Mouse (Mus musculus) bone marrow macrophage, adult 2 months (primary cell): ENCODE measurements around the gene Sh3yl1.

Experiments
- CTCF ChIP-seq: IDR thresholded peaks from 2 replicates; pipeline ENCODE4 v1.5.1; 2012; ENCODE audit warnings: low read depth, mild to moderate bottlenecking, low read length, moderate library complexity
- POLR2A ChIP-seq: IDR thresholded peaks from 2 replicates; pipeline ENCODE4 v1.6.1; 2012; ENCODE audit warnings: mild to moderate bottlenecking, low read depth, low read length, borderline replicate concordance

- TF ChIP-seq POLR2A (no peak), CTCF (no peak)
Measured at GRCm38 (mm10) chr12:30912840-30913239, 1.4 kb downstream of the Sh3yl1 start.
